Mouse (Mus musculus) thymus, postnatal 25 days (tissue): ENCODE data around the gene Pik3cg.
"Not testable (repeated sequence)": the region's sequence is repeated elsewhere in the genome, so short reads cannot be mapped to it uniquely, and the experiment has no call there.

ENCODE experiments used
- DNase-seq: peaks from one replicate; pipeline ENCODE4 v3.0.0; 2022

Pik3cg gene

GRCm38 (mm10) chr12:32207948-32208891 lies at the start of gene Pik3cg:
Gene Pik3cg, minus strand, starts transcription at chr12:32208659.
- DNase-seq, result peak; percentile 59

- DNase-seq, result no peak
These were observed 40.0 kb upstream of the Pik3cg start for GRCm38 (mm10) chr12:32248483-32248882.

GRCm38 (mm10) chr12:32245566-32246233 lies 37.2 kb upstream of the Pik3cg start:
- peak; percentile 66 for DNase-seq

- DNase-seq, result no peak
These were observed 35.1 kb upstream of the Pik3cg start for GRCm38 (mm10) chr12:32243586-32243985.

GRCm38 (mm10) chr12:32239134-32239533 lies 30.7 kb upstream of the Pik3cg start:
- not testable (repeated sequence) for DNase-seq

GRCm38 (mm10) chr12:32238433-32238832 lies 30.0 kb upstream of the Pik3cg start:
- no peak for DNase-seq

- DNase-seq, result no peak
These were observed 29.4 kb upstream of the Pik3cg start for GRCm38 (mm10) chr12:32237839-32238238.

- DNase-seq, result no peak
These were observed 28.7 kb upstream of the Pik3cg start for GRCm38 (mm10) chr12:32237139-32237538.

GRCm38 (mm10) chr12:32236450-32236849 lies 28.0 kb upstream of the Pik3cg start:
- no peak for DNase-seq

GRCm38 (mm10) chr12:32233871-32234270 lies 25.4 kb upstream of the Pik3cg start:
- no peak for DNase-seq

- DNase-seq, result no peak
These were observed 22.9 kb upstream of the Pik3cg start for GRCm38 (mm10) chr12:32231398-32231797.

- DNase-seq, result no peak
These were observed 15.2 kb upstream of the Pik3cg start for GRCm38 (mm10) chr12:32223629-32224028.

- no peak for DNase-seq
These were observed 14.4 kb upstream of the Pik3cg start for GRCm38 (mm10) chr12:32222758-32223385.

- DNase-seq, result no peak
These were observed 11.9 kb upstream of the Pik3cg start for GRCm38 (mm10) chr12:32220387-32220786.

GRCm38 (mm10) chr12:32215143-32215542 lies 6.7 kb upstream of the Pik3cg start:
- no peak for DNase-seq

- peak; percentile 27 for DNase-seq
These were observed 4.2 kb upstream of the Pik3cg start for GRCm38 (mm10) chr12:32212702-32213101.

- no peak for DNase-seq
These were observed 3.7 kb upstream of the Pik3cg start for GRCm38 (mm10) chr12:32212156-32212555.

- DNase-seq, result no peak
These were observed 2.8 kb upstream of the Pik3cg start for GRCm38 (mm10) chr12:32211257-32211656.

- DNase-seq, result peak; percentile 36
These were observed 492 bp upstream of the Pik3cg start for GRCm38 (mm10) chr12:32208951-32209350.

GRCm38 (mm10) chr12:32207141-32207540 lies 1.3 kb downstream of the Pik3cg start:
- DNase-seq, result no peak

- DNase-seq, result no peak
These were observed 4.8 kb downstream of the Pik3cg start for GRCm38 (mm10) chr12:32203695-32204094.

GRCm38 (mm10) chr12:32202583-32202982 lies 5.9 kb downstream of the Pik3cg start:
- no peak for DNase-seq

GRCm38 (mm10) chr12:32201932-32202331 lies 6.5 kb downstream of the Pik3cg start:
- DNase-seq, result no peak
